In the genomic region with DNA sequence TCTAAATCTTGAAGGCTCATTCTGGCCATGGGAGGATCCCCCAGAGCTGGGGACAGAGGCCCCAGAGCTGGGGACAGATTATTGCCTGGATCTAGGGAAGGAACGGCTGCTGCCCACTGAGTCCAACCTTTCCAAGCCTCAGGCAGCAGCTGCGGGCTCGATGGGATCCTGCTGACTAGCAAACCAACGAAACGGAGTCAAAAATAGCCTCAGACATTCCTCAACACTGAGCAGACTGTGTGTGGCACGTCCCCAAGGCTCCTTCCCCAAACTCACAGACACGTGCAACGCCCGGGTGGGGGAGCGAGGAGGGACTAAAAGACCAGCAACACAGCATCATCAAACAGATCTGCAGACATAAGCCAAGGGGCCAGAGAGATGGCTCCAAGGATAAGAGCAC, we compare ENCODE assay signal across 12 mouse cellular contexts. TPM values are rescaled to one million over a fixed set of nuclear protein-coding genes. Genes with fewer than 3 reads are reported as not detected.
DNase-seq lines count a peak whose midpoint lies in the region; ATAC-seq lines count a peak whose summit lies in the region.
"Had no signal": no experiment of that assay in that cellular context is flagged by ENCODE, and none has a peak within 500 bp of the region (broad histone marks: within the 10 kb centered on the region; RNA-seq: fewer than 3 reads in every experiment).

No protein-coding gene starts in this region.

- H3K27ac ChIP-seq in embryonic facial prominence, embryonic 14.5 days (replicated peaks; ENCODE audit: low read depth, low read length): no peak overlapping the region
- no peak overlapping the region for H3K27ac ChIP-seq in embryonic facial prominence, embryonic 10.5 days (replicated peaks)
- H3K27ac ChIP-seq: layer of hippocampus, adult 2 months had no signal

- peak; percentile 55 for DNase-seq in embryonic facial prominence, embryonic 14.5 days (ENCODE audit: low spot score)
- DNase-seq in embryonic facial prominence, embryonic 10.5 days (ENCODE audit: low spot score): no peak
- peak; percentile 16 for DNase-seq in Muller cell, postnatal 12 days (ENCODE audit: inconsistent ontology term)
- DNase-seq in frontal cortex, postnatal 10 days (ENCODE audit: low spot score in 2 of 2): peak; percentile 70 to 88
- peak; percentile 76 to 87 for DNase-seq in left cerebral cortex, postnatal 10 days (ENCODE audit: extremely low spot score in 1 of 2, low spot score in 2 of 2)
- no peak for DNase-seq in thymus, postnatal 36 days
- no peak for DNase-seq in kidney, postnatal 4 days
- DNase-seq in yolk sac, embryonic 10.5 days (ENCODE audit: low spot score): no peak
- DNase-seq: thymus, postnatal 14 days had no signal

- intact Hi-C loops in left cerebral cortex, postnatal 10 days (cut with DNase I): no loop called here

- no peaks in the 10 kb centered on the region for H3K27me3 ChIP-seq in embryonic facial prominence, embryonic 14.5 days (replicated peaks; ENCODE audit: control insufficient read depth, insufficient read depth, low read length)
- H3K27me3 ChIP-seq in embryonic facial prominence, embryonic 10.5 days (replicated peaks; ENCODE audit: low read depth, poor library complexity, severe bottlenecking): peaks cover 12% of the 10 kb centered on the region

- no peaks in the 10 kb centered on the region for H3K36me3 ChIP-seq in embryonic facial prominence, embryonic 14.5 days (ENCODE audit: control insufficient read depth, insufficient read depth, low read length)
- H3K36me3 ChIP-seq in embryonic facial prominence, embryonic 10.5 days (replicated peaks): no peaks in the 10 kb centered on the region

- no peak overlapping the region for H3K9ac ChIP-seq in embryonic facial prominence, embryonic 14.5 days (ENCODE audit: low read depth, low read length)

- 48% methylated on average over 10 of the region's 10 CpGs for WGBS in embryonic facial prominence, embryonic 14.5 days
- 75% methylated on average over 10 of the region's 10 CpGs for WGBS in embryonic facial prominence, embryonic 10.5 days

- no peaks in the 10 kb centered on the region; the same call in 1 of the 2 replicates for H3K9me3 ChIP-seq in embryonic facial prominence, embryonic 14.5 days (ENCODE audit: control insufficient read depth, low read length)
- H3K9me3 ChIP-seq in embryonic facial prominence, embryonic 10.5 days: peaks cover 4% of the 10 kb centered on the region

- no peak overlapping the region for H3K4me3 ChIP-seq in embryonic facial prominence, embryonic 14.5 days (ENCODE audit: low read depth, low read length)
- no peak overlapping the region for H3K4me3 ChIP-seq in embryonic facial prominence, embryonic 10.5 days
- H3K4me3 ChIP-seq: layer of hippocampus, adult 2 months; megakaryocyte, embryonic 14.5 days had no signal

- H3K4me2 ChIP-seq in embryonic facial prominence, embryonic 14.5 days (ENCODE audit: low read depth, low read length): no peak overlapping the region

- H3K4me1 ChIP-seq in embryonic facial prominence, embryonic 14.5 days (ENCODE audit: control insufficient read depth, insufficient read depth, low read length): no peaks in the 10 kb centered on the region
- no peaks in the 10 kb centered on the region for H3K4me1 ChIP-seq in embryonic facial prominence, embryonic 10.5 days
- H3K4me1 ChIP-seq: megakaryocyte, embryonic 14.5 days had no signal

- ATAC-seq in embryonic facial prominence, embryonic 14.5 days (ENCODE audit: low read depth): peak; percentile 48; the same call in 1 of the 2 replicates

RNA-seq across cellular contexts. Expression of gene Irgc1, which starts 14.1 kb away (rescaled TPM):
- polyA plus RNA-seq in embryonic facial prominence, embryonic 14.5 days (2014; fragmentation: Nextera tagmentation; extraction: Ambion mirVana): 0.16 and 0.36 TPM in 2 replicates
- polyA plus RNA-seq in embryonic facial prominence, embryonic 10.5 days (2016; fragmentation: Nextera tagmentation; extraction: Ambion mirVana): not detected in 2 replicates
- under 1 TPM in 1 of 2 experiments, not detected in 1; 0.20 TPM for total RNA-seq in left cerebral cortex, postnatal 10 days (2021)
- total RNA-seq: layer of hippocampus, adult 2 months had no signal
- polyA plus RNA-seq: hindbrain, embryonic 11.5 days had no signal

RNA-seq across cellular contexts. Expression of gene Plaur, which starts 24.3 kb away (rescaled TPM):
- polyA plus RNA-seq in embryonic facial prominence, embryonic 14.5 days (2014; fragmentation: Nextera tagmentation; extraction: Ambion mirVana): 8.0 and 12.2 TPM in 2 replicates
- 1.7 TPM in 2 replicates for polyA plus RNA-seq in embryonic facial prominence, embryonic 10.5 days (2016; fragmentation: Nextera tagmentation; extraction: Ambion mirVana)
- total RNA-seq in left cerebral cortex, postnatal 10 days (2021): 1 to 10 TPM in 1 of 2 experiments, under 1 TPM in 1; 0.85 to 1.4 TPM

RNA-seq across cellular contexts. Expression of gene Smg9, which starts 38.6 kb away (rescaled TPM):
- 17.6 and 19.9 TPM in 2 replicates for polyA plus RNA-seq in embryonic facial prominence, embryonic 14.5 days (2014; fragmentation: Nextera tagmentation; extraction: Ambion mirVana)
- 25.8 and 26.3 TPM in 2 replicates for polyA plus RNA-seq in embryonic facial prominence, embryonic 10.5 days (2016; fragmentation: Nextera tagmentation; extraction: Ambion mirVana)
- 10 to 100 TPM; 34.1 to 39.1 TPM for total RNA-seq in left cerebral cortex, postnatal 10 days (2021)

RNA-seq across cellular contexts. Expression of gene Cadm4, which starts 43.8 kb away (rescaled TPM):
- 2.6 and 2.8 TPM in 2 replicates for polyA plus RNA-seq in embryonic facial prominence, embryonic 14.5 days (2014; fragmentation: Nextera tagmentation; extraction: Ambion mirVana)
- polyA plus RNA-seq in embryonic facial prominence, embryonic 10.5 days (2016; fragmentation: Nextera tagmentation; extraction: Ambion mirVana): 5.0 and 5.7 TPM in 2 replicates
- total RNA-seq in left cerebral cortex, postnatal 10 days (2021): 100 to 1,000 TPM; 305 to 320 TPM

Comparison
In these comparisons a context has a peak if more than half of its experiments do, and no peak if none do; other contexts are left out.
1. DNase-seq: peak in embryonic facial prominence, embryonic 14.5 days (single experiment), Muller cell, postnatal 12 days (single experiment), frontal cortex, postnatal 10 days (2 of 2) and left cerebral cortex, postnatal 10 days (2 of 2); none in embryonic facial prominence, embryonic 10.5 days (single experiment), thymus, postnatal 36 days (0 of 2), kidney, postnatal 4 days (0 of 2) and yolk sac, embryonic 10.5 days (single experiment).